Mouse (Mus musculus): ENCODE data around the gene Iars2. TPM values are rescaled to one million over a fixed set of nuclear protein-coding genes. Genes with fewer than 3 reads are reported as not detected.

The Iars2 gene
- polyA plus RNA-seq, 1 experiment from 2014 or later: 19.7 TPM

MicroRNAs encoded within 50 kb of the gene (microRNA counts, 519-probe panel; counts per million panel counts)
- microRNA mmu-miR-194 (3,155 counts per million, percentile 23 among the panel's probes with 10 or more counts), microRNA mmu-miR-664 (not detected)

Small RNA genes lying within 50 kb of the gene (microRNA-seq; reads per million reads assigned to microRNA genes)
- gene Mir194-1: not detected
- gene Mir215: 0.85 reads per million
- 13.4 reads per million, percentile 21 among the genes with 10 or more reads in this experiment for gene Mir664

Other genes with a start within 250 kb of the Iars2 start
- 31.5 and 34.9 TPM in 2 replicates for gene Rab3gap2, start 125.3 kb downstream of the Iars2 start, polyA plus RNA-seq (2014; fragmentation: Nextera tagmentation; extraction: Ambion mirVana)
- 56.6 and 61.9 TPM in 2 replicates for gene Bpnt1, start 2.8 kb upstream of the Iars2 start, polyA plus RNA-seq (2014; fragmentation: Nextera tagmentation; extraction: Ambion mirVana)
- 131 and 158 TPM in 2 replicates for gene Eprs, start 33.6 kb upstream of the Iars2 start, polyA plus RNA-seq (2014; fragmentation: Nextera tagmentation; extraction: Ambion mirVana)
- 5.8 and 6.3 TPM in 2 replicates for gene Slc30a10, start 125.5 kb upstream of the Iars2 start, polyA plus RNA-seq (2014; fragmentation: Nextera tagmentation; extraction: Ambion mirVana)